Mouse (Mus musculus): Measurements from ENCODE around the gene Clec2l. TPM values are rescaled to one million over a fixed set of nuclear protein-coding genes. Genes with fewer than 3 reads are reported as not detected.

The Clec2l gene
- total RNA-seq (2021), result 10 to 100 TPM; 49.0 to 57.6 TPM
- long read RNA-seq, transcript Clec2l-201 (5 exons, 1,428 nt), result major isoform, 67 of 80 reads
- long read RNA-seq, partial matches to known transcripts, result 3 of 80 reads
- long read RNA-seq, other reads (novel, unspliced or antisense), result 10 of 80 reads

DNA sequence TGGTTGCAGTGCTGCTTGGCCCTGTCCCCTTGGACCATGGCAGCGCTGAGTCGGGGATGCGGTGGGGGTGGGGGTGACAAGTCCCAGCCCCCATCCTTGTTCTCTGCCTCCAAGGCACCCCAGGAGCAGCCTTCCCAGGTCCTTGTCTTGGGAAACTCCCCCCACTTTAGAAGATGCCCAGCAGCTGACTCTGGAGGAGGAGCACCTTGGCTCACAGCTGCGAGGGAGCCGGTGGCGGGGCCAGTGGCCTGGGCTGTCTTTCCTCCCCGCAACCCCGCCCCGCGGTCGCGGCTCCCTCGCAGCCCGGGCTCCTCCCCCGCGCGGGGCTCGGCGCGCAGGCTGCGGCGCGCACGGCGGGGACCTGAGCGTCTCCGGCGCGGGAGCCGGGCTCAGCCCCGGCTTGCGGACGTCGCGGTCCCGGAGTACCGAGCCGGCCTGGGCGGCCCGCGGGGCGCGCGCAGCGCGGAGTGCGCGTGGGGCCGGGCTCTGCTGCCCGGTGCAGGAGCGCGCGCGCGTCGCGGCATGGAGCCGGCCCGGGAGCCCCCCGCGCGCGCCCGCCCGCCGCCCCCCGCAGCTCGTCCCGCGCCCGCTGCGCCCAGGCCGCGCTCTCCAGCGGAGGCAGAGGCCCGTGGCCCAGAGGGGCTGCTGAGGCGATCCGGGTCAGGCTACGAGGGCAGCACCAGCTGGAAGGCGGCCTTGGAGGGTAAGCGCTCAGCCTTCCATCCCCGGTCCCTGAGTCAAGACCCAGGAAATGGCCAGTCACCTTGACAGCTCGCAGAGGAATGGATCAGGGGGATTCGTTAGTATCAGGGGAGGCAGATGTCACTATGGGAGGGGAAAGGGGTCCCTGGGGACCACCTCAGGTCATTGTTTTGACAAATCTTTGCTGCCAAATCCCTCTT, at the start of gene Clec2l:
Clec2l (plus strand) TSS at position 356 of the 902 bp plus-strand sequence.
- peak; percentile 34 to 50 for DNase-seq (ENCODE audit: low spot score in 2 of 2)

- DNase-seq (ENCODE audit: low spot score in 2 of 2), result peak in 1 of 2 experiments; percentile 16
Measured at GRCm38 (mm10) chr6:38622406-38622805, 40.5 kb upstream of the Clec2l start.

- no peak for DNase-seq (ENCODE audit: low spot score in 2 of 2)
Measured at GRCm38 (mm10) chr6:38623457-38623856, 39.4 kb upstream of the Clec2l start.

- DNase-seq (ENCODE audit: low spot score in 2 of 2), result peak in 1 of 2 experiments; percentile 42
Measured at GRCm38 (mm10) chr6:38624439-38624838, 38.4 kb upstream of the Clec2l start.

DNA sequence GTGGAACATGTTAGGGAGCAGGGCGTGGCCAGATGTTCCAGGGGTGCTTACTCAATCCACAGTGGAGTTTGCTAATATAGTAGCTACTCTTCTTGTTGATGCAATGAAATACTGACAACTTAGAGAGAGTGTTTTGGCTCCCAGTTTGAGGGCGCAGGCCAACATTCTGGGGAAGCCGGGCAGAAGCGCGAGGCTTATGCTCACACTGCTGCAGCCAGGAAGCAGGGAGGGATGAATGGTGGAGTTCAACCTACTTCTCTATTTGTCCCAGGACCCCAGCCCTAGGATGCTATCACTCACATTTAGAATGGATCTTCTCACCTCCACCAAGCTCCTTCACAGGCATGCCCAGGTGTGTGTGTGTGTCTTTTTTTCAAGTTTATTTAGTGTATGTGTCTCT, 36.8 kb upstream of the Clec2l start:
- no peak for DNase-seq (ENCODE audit: low spot score in 2 of 2)

DNA sequence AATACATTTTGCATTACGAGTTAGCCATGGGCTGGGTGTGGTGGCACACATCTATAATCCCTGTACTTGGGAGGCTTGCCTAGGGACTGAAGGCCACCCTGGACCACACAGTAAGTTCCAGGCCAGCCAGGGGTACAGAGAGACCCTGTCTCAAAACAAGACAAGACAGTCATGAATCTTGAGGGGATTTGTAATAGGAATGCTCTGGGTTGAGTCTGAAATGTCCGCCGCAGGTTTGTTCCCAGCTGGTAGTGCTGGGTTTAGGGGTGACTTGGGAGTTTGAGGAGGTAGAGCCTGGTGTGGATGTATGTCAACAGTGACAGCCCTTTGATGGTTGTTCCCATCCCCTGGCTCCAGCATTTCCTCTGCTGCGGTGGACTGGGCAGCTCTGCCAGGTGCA, 35.8 kb upstream of the Clec2l start:
- no peak for DNase-seq (ENCODE audit: low spot score in 2 of 2)

DNA sequence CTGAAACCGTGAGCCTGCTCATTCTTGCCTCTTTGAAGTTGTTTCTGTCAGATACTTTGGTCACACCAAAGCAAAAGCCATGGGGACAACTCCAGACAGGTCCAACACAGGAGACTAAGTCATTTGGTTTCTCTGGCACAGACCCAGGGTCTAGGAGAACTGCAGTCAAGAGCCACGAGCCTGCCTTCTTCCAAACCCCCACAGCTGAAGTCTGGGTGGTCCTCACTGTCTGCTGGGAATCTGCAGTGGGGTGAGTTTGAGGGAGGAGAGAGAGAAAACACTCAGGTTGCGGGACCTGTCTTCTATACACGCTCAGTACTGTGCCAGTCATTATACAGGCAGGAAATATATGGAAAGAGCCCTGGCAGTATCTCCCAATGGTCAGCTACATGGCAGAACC, 35.4 kb upstream of the Clec2l start:
- no peak for DNase-seq (ENCODE audit: low spot score in 2 of 2)

GRCm38 (mm10) chr6:38629556-38629955, 33.3 kb upstream of the Clec2l start:
- no peak for DNase-seq (ENCODE audit: low spot score in 2 of 2)

DNA sequence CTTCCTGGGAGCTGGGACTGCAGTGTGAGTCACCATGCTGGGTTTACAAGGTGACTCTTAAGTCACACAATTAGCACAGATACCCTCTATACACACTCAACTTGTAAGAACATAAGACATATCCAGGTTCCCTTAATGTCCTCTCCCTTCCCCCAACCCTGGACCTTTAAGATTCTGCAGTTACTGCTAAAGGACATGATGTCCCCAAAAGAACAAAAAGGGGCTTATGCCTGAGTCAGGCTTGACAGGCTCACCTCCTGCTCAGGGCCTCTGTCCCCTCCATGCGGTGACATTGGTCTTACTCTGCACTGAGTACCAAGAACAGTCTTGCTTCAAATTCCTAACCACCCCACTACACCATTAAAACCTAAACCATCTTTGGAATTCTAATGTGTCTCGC, 30.0 kb upstream of the Clec2l start:
- DNase-seq (ENCODE audit: low spot score in 2 of 2), result no peak

- no peak for DNase-seq (ENCODE audit: low spot score in 2 of 2)
Measured at GRCm38 (mm10) chr6:38634461-38634860, 28.4 kb upstream of the Clec2l start.

GRCm38 (mm10) chr6:38635941-38636851, 26.7 kb upstream of the Clec2l start:
- DNase-seq (ENCODE audit: low spot score in 2 of 2), result no peak

DNA sequence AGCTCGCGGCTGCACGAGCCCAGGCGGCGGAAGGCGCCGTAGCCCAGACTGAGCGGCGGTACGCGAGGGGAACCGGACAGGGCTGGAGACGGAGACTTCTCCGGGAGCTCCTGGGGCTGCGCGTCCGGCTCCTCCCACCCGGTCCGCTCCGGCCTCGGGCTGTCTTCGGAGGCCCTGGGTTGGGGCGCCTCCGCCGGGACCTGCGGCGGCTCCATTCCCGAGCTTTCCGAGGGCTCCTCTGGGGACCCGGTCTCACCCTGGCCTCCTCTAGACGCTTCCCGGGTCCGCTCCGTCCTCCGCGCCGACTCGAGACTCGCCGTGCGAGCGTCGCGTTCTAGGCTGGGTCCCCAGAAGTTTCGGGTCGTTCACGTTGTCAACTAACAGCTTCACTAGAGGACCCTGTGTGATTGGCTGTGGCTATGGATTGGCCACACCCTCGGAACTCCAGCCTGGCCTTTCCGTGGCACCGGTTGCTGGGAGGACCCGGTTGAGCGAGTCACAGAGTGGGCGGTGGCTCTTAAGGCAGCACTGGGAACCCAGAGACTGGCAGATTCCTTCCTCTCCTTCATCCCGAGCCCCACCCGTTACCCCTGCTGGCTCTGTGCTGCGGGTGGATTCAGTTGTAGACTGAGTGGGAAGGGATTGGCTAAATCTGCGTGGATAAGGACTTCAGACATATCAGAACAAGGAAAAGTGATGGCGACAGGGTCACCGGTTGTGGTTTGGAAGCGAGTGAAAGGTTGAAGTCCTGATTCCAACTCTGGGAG, 25.8 kb upstream of the Clec2l start, which contains the start of gene Klrg2:
Klrg2 (minus strand) TSS at position 391 of the 767 bp plus-strand sequence.
- no peak for DNase-seq (ENCODE audit: low spot score in 2 of 2)

- no peak for DNase-seq (ENCODE audit: low spot score in 2 of 2)
Measured at GRCm38 (mm10) chr6:38640401-38640800, 22.5 kb upstream of the Clec2l start.

- DNase-seq (ENCODE audit: low spot score in 2 of 2), result no peak
Measured at GRCm38 (mm10) chr6:38641228-38641627, 21.6 kb upstream of the Clec2l start.

DNA sequence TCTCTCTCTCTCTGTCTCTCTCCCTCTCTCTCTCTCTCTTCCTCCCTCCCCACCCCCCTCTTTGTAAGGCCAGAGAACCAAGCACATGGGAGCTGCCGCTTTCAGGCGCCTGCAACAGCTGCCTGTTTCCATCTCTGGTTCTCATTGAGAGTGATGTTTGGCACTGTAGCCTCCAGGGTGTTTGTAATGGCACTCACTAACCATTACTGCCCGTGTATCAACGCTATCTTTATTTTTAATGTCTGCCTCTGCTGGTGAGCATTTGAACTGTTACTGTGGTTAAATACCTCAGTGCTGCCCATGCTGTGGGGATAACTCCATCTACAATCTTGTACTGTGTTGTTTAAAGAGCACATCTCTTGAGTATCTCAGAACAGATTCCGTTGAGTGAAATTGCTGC, 21.2 kb upstream of the Clec2l start:
- no peak for DNase-seq (ENCODE audit: low spot score in 2 of 2)

GRCm38 (mm10) chr6:38642593-38642992, 20.3 kb upstream of the Clec2l start:
- DNase-seq (ENCODE audit: low spot score in 2 of 2), result no peak

DNA sequence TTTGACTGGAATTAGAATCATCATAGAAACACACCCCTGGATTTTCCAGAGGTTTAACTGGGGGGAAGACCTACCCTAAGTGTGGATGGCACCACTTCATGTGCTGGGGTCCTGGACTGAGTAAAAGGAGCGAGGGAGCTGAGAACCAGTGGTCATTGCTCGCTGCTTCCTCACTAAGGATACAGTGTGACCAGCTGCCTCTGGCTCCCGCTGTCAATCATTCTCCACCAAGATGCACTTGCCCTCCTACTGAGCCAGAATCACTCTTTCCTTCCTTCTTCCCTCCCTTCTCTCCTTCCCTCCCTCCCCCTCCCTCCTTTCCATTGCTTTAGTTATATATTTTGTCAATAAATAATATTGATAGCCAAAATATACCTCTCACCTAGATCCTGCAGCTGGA, 19.8 kb upstream of the Clec2l start:
- DNase-seq (ENCODE audit: low spot score in 2 of 2), result no peak

GRCm38 (mm10) chr6:38649545-38649944, 13.3 kb upstream of the Clec2l start:
- DNase-seq (ENCODE audit: low spot score in 2 of 2), result no peak

DNA sequence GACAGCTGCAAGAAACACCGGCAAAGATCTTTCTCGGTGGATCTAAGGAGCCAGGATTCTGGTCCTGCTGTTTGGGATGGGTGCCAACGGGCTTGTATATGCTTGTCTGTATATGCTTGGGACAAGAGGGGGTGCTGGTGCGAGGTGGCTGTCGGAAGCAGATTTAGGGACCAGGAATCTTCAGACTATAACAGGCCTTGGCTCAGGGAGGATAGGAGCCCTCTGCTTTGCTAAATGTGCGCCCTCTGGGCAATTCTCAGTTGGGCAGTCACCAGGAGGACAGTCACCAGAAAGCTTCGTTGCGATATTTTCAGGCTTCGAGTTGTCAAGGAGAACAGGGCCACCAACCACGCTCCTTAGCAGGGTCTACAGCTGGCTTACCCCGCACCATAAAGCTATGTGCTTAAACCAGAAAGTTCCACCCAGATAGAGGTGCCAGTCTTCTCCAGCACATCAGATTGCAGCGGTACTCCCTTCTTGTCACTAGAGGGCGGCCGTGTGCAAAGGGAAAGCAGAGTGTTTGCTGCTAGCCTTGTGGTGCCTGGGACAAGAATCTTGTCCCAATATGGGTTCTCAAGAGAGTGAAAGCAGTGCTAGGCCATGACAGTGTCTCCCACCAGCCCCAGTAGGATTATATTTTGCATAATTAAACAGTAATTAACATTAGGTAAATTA, 12.5 kb upstream of the Clec2l start:
- peak; percentile 57 to 82 for DNase-seq (ENCODE audit: low spot score in 2 of 2)

DNA sequence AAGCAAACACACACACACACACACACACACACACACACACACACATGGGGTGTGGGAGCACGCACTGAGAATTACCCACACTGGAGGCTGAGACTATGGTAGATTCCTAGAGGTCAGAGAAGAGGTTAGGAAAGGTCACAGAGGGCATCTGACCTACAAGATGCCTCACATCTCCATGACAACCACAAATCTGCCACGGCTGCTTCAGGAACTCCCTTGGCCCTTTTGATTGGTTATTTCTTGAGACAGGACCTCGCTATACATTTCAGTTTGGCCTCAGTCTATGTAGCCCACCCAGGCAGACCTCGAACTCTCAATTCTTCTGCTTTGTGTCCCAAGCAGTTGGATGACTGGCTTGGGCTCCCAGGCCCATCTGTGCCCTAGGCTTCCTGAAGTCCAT, 1.2 kb upstream of the Clec2l start:
- no peak for DNase-seq (ENCODE audit: low spot score in 2 of 2)

All from layer of hippocampus, adult 18-20 months (tissue).